Mouse (Mus musculus) cerebellum, adult 9-11 months (tissue): ENCODE measurements around the gene Rapgef2.
"Not testable (repeated sequence)": the region's sequence is repeated elsewhere in the genome, so short reads cannot be mapped to it uniquely, and the experiment has no call there.

Experiments
- DNase-seq: peaks from one replicate; pipeline ENCODE4 v3.0.0; 2022

Rapgef2 gene

DNA sequence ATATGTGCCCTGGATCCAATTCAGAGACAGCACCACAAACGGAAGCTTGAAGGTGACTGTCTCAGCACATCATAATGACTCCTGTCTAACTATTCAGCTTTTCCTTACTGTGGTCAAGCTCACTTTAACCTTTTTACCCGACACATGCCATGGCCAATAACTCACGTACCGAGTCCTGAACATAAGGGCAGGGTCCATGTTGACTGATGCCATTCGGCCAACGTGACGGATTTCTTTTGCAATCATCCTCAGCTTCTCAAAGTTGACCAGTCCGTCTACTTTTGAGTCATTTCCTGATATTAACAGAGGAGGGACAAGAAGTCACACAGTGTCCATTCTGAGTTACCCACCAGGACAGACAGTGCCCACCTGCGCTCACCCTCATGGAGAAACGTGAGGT lies 203.3 kb downstream of the Rapgef2 start:
- no peak for DNase-seq

DNA sequence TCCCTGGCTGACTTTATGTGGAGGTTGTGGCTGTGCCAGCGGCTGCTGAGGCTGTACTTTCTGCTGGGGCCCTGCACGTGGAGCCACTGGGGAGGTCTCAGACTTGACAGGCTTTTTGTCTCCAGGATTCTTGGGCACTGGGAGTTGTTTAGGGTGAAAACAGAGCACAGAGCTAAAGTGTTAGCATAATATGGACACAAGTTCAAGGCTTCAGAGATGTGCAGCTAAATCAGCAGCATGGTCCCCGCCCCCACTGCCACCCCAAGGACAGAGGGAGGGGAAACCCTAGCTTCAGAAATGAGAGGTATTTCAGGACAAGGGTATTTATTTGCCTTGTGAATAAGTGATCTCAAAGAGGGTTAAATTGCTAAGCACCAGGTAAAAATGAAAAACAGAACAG lies 207.2 kb downstream of the Rapgef2 start:
- DNase-seq = no peak

DNA sequence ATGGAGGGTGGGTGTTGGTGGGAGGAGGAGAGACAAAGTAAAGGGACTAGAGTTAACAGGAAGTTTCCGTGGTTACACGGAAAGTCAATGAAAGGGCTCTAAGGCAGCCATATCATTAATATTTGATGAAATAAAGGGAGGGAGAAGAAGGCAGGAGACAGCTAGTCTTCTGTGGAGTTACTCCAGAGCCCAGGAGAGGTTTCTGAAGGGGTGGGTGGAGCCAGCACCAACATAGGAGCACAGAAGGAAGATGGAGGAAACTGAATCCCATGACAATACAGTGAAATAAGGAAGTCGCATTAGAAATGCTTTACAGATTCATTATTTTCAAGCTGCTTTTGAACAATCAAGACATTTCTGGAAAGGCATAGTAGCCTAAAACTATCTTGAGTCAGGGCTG lies 211.3 kb downstream of the Rapgef2 start:
- no peak for DNase-seq

DNA sequence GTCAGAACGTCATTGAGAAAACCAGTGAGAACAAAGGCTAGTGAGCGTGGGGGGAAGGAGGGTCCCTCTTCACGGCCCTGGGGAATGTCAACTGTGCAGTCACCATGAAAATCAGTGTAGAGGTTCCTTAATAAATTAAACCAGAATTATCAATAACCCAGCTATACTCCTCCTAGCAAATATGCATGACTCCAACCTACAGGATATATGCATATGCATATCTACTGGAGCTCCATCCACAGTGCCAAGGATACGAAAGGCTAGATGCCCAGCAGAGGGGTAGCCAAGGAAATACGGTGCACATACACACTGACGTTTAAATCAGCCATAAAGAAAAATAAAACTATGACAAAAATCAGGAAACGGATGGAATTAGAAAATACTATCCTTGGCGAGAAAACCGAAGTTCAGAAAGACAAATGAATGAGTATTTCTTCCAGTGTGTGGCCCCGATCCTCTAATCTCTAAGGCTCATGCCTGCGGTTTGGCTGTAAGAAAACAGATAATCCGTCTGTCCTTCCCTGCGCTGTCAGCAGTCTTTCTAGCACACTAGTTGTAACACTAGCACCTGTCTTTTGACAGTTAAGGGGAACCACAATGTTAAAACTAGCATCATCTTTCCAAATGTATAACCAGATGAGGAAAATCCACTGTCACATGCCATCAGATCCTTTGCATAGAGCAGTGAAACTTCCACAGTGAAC lies 212.6 kb downstream of the Rapgef2 start:
- no peak for DNase-seq

DNA sequence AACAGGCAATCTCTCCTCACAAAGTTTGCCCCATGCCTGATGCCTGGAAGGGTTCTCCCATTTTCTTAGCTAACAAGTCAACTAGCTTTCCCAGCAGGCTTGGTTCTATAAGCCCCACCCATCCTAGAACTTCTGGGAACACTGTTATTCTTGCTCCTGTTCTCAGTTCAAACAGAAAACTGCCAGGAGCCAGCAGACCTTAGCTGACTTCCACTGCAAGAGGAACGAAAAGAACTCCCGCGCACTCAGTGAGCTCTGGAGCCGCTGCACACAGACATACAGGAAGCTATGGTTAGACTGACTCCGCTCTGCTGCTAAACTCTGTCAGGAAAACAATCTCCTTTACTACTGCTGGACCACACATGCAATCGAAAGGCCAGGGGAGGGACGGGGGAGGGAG lies 214.8 kb downstream of the Rapgef2 start:
- no peak for DNase-seq

DNA sequence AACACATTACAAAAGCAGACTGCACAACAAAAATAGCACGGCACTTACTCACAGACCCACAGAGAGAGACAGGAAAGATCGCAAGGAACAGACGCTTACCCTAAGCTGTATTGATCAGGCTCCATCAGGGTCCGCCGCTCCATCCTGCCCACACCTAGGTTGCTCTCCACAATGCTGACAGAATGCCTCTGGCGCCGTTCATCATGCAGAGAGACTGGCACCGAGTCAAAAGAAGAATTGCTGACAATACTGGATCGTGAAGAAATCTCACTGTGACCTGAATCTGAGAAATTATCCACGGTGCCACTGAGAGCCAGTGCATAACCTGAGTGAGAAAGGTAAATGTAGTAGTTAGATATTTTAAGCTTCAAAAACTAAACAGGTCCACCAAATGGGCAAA lies 216.4 kb downstream of the Rapgef2 start:
- peak; percentile 70 for DNase-seq

DNA sequence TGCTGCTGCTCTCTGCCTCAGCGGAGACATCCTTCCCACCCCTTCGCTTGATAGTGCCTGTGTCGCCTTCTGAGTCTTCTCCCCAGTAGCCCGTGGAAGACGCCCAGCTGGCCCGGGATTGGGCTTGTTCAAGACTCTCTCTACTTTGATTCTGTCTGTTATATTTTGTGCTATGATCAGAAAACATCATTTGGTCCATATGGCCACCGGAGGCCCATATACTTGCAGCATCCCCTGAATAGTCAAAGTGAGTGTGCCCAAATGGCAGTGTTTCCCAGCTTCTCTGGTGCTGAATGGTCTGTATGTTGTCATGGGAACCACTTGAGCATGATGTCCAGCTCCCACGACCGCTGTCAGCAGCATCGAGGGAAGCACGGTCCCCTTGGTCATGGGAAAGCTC lies 217.3 kb downstream of the Rapgef2 start:
- DNase-seq = no peak

DNA sequence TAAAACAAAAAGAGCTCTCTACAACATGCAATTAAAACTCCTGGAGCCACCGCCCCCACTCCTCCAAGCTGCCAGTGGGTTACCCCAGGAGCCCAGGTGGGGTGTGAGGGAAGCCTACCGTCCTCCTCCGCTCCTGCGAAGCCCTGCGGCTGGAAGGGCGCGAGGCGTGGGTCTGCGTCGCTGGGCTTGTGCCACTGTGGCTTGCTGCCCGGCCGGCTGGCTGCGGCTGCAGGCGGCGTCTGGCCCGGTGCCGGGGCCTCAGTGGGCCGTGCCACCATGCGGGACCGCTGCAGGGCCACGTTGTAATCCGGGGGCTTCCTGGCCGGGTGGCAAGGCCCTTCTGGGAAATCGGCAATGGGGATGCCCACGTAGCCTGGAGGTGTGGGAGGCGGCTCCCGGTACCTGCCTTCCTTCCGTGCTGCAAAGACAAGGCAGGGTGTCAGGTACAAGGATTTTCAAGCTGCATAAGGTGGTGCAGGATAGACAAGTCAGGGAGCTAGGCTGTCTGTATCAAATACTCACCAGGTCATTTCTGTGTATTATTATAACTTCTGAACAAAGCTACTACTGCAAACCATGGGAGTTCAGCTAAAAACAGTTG lies 219.8 kb downstream of the Rapgef2 start:
- DNase-seq = peak; percentile 46

DNA sequence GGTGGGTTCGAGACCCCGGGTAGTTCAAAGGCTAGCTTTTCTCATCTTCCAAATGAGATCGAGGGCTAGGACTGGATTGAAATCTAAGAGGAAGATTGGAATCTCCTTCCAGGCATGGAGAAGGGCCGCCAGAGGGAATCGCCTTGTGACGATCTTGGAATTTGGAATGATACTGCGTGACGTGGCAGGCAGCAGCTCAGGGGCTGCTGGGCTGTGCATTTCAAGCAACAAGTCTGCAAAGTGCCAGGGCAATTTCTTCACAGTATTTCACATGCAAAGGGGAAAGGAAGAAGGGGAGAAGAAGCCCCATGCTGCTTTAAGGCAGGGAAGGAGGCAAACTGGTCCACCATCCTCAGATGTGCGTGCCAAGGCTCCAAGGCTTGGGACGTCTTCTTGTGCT lies 222.2 kb downstream of the Rapgef2 start:
- no peak for DNase-seq

DNA sequence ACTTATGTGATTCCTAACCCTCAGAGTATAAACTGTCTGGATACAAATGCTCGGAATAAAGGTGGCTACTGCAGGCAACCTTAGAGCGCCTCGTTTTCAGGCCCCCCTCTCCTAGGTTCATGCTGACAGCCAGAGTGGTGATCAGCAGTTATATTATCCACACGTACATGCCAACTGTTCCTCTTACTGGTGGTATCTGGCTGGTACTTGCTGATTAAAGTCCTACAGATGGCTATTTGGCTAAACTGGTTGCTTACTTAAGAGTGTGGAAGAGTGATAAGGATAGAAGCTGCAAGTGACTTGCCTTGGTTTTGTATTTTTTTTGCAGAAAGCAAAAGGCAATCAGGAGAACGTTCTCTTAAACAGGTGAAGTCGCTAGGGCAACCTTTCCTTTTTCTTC lies 224.9 kb downstream of the Rapgef2 start:
- DNase-seq = no peak

DNA sequence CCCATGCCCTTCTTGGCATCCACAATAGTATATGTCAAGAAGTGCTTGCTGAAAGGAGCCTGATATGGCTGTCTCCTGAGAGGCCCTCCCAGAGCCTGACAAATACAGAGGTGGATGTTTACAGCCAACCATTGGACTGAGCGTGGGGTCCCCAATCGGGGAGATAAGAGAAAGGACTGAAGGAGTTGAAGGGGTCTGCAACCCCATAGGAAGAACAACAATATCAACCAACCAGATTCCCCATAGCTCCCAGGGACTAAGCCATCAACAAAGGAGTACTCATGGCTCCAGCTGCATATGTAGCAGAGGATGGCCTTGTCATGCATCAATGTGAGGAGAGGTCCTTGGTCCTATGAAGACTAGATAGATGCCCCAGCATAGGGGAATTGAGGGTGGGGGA lies 227.8 kb downstream of the Rapgef2 start:
- not testable (repeated sequence) for DNase-seq

DNA sequence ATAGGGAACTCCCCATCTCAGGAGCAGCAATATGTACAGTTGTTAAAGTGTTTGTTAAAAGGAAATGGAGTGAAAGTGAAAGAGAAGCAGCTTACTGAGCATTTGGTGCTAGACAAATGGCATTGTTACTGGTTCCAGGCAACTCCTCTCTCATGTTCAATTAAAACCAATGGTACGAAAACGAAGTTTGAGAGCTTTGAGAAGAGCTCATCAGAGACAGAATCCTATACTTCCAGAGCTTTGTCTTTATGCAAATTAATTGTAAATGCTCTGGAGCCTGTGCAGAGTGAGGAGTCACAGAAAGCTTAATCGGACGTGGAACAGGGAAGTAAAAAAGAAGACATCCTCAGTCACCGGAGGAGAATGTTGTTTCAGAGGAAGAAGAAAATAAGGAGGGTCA lies 241.1 kb downstream of the Rapgef2 start:
- no peak for DNase-seq

DNA sequence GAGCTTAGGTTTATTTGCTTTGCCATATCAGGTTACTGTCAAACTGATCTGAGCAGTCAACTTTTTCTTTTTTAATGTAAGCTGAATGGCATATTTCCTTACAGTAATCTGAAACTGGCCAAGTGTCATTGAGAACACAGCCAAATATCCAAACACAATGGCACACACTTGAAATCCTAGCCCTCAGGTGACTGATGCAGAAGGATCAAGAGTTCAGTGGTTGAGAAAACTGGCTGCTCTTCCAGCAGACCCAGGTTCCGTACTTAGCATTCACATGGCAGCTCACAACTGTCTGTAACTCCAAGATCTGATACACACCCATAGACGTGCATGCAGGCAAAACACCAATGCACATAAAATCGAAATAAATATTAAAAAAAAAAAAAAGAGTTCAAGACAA lies 243.3 kb downstream of the Rapgef2 start:
- DNase-seq = no peak

DNA sequence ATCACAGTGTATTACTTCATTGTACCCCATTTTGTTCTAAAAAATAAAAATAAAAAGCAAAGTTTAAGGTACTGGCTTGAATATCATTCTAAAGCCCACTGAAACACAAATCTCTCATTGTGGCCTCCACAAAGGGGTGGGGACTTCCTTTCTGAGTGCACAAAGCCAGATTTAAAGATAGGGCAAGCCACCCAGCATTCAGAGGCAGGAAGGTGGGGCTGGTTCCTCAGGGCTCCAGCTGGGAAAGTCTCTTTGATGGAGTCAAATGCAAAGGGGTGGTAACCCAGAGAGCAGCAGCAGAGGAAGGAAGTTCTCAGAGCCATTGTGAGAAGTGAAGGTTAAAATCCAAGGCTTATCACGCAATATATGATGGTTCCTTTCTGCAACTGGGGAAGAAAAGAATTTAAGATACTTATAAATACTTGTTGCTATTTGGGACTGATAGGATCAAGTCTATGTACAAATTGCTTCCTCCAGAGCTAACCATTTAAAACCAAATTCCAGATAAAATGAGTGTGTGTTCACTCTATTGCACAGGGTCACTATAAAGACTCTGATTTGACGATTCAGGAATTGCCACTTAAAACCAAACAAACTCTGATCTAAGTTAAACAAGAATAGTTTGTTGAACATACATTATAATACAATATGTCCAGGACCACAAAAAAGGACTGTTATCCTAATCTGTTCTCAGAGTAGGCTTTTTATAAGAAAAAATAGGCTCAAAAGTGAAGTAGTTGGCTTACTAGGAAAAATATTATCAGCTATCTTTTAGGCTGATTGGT lies 246.5 kb downstream of the Rapgef2 start:
- DNase-seq = no peak

DNA sequence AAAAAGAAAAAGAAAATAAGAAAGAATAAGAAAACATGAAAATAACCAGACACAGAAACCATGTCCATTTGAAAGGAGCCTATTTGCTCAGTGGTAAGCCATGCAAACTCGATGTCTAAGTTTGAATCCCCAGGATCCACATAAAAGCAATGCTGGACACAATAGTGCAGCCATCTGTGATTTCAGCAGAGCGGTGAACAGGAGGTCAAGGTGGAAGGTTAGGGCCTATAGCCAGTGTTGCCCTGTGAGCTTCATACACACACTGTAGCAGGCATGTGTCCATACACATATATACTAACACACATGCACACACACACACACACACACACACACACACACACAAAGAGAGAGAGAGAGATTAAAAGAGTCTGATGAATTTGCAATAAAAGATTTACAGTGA lies 247.3 kb downstream of the Rapgef2 start:
- DNase-seq = no peak

DNA sequence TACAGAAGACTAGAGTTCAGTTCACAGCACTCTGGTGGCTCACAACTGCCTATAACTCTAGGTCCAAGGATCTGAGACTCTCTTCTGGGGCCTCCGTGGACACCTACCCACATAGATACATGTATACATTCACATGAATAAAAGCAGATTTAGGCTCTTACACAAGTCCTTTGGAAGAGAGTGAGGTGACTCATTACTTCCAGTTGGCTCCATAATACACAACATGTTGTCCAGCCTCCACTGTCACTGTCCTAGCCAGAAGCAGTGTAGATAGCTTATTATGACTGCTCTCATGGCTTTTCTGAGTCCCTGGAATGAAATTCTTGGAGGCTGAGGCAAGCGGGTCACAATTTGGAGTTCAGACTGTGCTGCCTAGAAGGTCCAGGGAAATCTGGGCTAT lies 251.9 kb downstream of the Rapgef2 start:
- DNase-seq = no peak

DNA sequence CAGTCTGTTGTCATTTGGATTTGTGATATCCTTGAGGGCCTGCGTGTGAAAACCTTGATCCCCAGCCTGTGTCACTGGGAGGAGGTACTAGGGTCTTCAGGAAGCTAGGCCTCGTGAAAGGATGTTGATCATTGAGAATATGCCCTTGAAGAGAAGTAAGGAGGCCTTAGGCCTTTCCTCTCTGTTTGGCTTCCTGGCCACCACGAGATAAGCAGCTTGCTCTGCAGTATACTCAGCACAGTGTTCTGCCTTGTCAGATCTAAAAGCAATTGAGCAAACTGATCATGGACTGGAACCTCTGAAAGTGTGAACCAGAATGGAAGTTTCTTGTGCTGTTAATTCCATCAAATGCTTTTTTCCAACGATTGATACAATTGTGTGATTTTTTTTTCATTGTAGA lies 255.5 kb downstream of the Rapgef2 start:
- no peak for DNase-seq

DNA sequence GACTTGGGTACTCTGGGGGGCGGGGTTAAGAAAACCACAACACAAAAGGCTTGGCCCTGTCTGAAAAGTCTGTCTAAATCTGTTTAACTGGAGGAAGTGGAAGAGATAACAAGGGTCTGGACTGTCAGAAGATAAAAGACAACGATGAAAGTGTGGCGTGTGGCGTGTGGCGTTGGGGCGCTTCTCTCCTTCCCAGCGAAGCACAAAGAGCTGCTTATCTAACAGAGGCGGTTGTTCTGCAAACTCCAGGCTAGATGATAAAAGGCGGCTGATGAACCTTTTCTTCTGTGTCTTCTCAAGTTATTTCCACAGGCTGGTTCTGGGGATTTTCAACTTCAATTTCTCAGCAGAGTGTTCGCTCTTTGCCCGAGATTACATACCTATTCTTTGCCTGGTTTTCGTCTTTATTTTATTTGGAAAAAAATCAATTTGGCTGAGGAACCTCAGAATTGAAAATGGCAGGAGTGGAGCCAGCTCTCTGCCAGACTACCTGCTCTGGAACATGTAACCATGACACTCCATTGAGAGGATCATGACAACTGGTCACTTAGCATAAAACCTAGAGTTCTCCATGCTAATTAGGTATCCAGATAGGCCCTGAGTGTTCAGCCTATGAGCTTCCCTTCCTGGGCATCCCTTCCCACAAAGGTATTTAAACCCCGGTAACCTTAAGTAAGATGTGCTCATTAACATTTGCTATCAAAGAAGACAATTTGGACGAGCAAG lies 258.0 kb downstream of the Rapgef2 start:
- DNase-seq = no peak

DNA sequence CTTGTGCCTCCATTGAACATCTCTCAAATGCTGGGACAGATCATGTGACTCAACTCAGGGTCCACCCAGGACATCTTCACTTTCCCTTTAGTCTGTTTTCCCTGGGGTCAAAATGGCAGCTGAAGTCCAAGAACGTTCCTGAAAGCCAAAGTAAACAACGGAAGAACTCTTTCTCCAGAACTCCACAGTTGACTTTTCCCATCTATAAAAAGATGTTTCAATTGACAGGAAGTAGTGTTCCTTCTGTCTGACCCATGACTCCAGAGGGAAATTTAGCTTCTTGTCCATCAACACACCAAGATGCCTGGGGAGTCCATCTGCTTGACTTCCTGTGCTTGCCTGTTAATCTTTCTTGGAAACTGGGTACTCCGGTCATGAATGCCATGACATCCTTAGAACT lies 260.3 kb downstream of the Rapgef2 start:
- DNase-seq = no peak

DNA sequence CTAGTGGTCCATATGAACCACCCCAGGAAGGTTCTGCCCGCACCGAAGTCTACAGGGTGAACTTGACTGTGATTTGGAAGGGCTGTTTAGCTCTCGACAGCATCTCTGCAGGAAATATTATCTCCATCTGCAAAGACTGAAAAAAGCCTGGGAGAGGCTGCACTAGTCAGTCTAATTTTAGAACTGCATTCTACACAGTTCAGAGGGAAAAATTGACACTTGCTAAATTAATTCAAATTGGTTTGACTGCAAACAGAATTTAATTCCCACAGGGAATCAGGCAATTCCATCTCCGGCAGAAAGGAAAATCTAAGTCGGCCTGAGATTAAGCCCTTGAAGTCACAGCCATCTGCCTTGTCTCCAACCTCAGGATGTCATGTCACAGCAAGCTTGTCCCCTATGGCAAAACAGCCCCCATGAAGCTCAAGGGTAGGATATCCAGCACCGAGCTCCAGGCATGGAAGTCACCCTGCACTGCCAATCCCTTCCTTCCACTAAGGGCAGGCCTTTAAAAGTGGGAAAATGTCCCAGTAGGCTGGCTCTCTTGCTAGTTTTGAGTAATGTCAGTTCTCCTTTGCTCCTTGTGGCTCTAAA lies 262.5 kb downstream of the Rapgef2 start:
- peak; percentile 6 for DNase-seq

DNA sequence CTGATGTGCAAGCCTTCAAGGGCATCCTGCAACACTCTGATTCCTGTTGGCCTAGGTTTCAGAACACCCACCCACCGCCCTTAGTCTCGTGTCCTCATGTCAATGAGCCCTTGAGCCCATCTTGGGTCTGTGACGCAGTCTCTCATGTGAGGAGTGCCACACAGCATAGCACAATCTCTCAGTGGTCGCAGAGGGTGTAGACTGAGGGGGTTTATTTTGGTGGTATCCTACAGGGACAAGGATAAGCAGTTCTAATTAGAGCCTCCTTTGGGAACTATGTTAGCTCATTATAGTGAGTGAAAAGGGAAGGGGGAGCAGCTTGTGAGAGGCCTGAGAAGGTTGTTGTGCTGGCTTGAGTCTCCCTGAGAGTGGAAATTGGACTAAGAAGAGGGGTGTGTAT lies 263.6 kb downstream of the Rapgef2 start:
- no peak for DNase-seq

DNA sequence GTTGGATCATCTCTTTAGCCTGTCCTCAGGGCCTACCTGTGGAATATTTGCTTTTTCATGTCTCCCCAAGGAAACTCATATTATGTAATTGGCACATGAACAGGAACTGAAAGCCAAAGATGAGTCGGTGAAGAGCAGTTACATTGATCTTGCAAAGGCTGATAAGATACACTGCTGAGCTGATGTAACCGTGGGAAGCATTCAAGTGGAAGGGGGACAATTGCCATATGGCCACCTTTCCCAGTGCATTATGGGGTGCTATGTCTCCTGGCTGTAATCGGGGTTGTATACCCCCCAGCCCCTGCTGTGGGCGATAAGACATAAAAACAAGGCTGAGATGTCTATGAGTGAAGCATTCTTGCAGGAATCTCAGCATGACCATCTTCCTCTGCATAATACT lies 268.9 kb downstream of the Rapgef2 start:
- no peak for DNase-seq

DNA sequence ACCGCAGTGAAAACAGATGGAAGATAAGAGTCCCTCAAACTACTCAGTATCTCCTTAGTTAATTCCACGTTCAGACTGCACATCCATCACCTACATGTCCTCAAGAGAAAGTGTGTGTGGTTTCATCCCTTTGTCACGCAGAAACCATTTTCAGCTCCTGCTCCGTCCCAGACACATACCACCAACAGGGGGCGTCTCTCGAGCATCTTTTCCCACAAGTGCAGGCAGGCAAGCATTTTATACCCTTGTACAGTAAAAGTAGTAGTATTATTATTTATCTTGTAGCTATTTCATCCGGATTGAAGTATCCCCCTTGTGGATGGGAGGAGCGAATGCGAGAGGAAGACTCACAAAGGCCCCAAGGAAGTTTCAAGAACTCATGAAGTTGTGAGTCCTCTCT lies 269.5 kb downstream of the Rapgef2 start:
- no peak for DNase-seq
